Mouse (Mus musculus) stomach, postnatal 0 days (tissue): Measurements from ENCODE around the gene Ap3d1.

ENCODE experiments used
- CTCF ChIP-seq: IDR thresholded peaks from 2 replicates; pipeline ENCODE4 v1.5.1; 2016; ENCODE audit warnings: antibody characterized with exemption, low read depth, mild to moderate bottlenecking, moderate library complexity
- EP300 ChIP-seq: optimal IDR thresholded peaks from 2 replicates; pipeline ENCODE3; 2016; ENCODE audit warnings: antibody characterized with exemption

DNA sequence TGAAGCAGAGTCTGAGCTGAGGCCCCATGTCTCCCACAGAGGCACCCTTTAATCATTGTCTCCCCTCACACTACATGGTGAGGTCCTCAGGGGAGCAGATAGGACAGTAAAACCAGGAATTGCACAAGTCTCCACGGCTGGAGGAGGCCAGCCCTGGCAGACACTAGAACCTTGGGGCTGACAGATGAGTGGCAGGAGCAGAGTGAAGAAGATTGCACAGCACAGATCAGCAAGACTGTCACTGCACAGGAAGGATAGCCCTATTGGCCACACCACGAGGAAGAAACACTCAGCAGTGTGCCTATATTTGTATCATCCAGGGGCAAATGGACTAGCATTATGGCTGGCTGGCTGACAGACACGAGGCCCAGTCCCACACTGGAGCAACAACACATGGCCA lies 31.2 kb downstream of the Ap3d1 start:
- no peak for TF ChIP-seq CTCF
- TF ChIP-seq EP300: no peak
